Mouse (Mus musculus) CH12.LX (cell line): ENCODE measurements around the gene Cnpy1. TPM values are rescaled to one million over a fixed set of nuclear protein-coding genes. Genes with fewer than 3 reads are reported as not detected.

Source experiments
- DNase-seq: peaks from one replicate; pipeline ENCODE4 v3.0.0-alpha.2; 2013; ENCODE audit errors: extremely low read depth
- H3K27ac ChIP-seq: 2 replicates; pipeline ENCODE4 v1.5.1; 2012; ENCODE audit warnings: low read depth, mild to moderate bottlenecking, control low read depth, moderate library complexity; ENCODE audit not compliant: insufficient read depth
- H3K27me3 ChIP-seq: replicated peaks from 2 replicates; pipeline ENCODE3; 2012; ENCODE audit warnings: inconsistent platforms
- H3K36me3 ChIP-seq, 2 experiments: replicated peaks in 1 of 2; 2 replicates each; pipeline versions ENCODE3 to v1.6.1; 2012; ENCODE audit warnings: inconsistent platforms in 1 of 2, low read length in 1 of 2, mild to moderate bottlenecking in 1 of 2, mixed read lengths in 1 of 2, moderate library complexity in 1 of 2; ENCODE audit not compliant: control insufficient read depth in 1 of 2, insufficient read depth in 1 of 2
- H3K4me1 ChIP-seq, 2 experiments: 2 replicates each; pipeline ENCODE4 v1.6.1; 2012; ENCODE audit warnings: inconsistent platforms in 1 of 2, moderate library complexity in 1 of 2; ENCODE audit not compliant: insufficient read depth in 2 of 2, control insufficient read depth in 1 of 2
- H3K4me2 ChIP-seq: 2 replicates; pipeline ENCODE4 v1.6.1; 2012; ENCODE audit warnings: low read depth, mild to moderate bottlenecking, control low read depth; ENCODE audit not compliant: poor library complexity, insufficient read depth, severe bottlenecking
- H3K4me3 ChIP-seq, 3 experiments: fragments of 150-350 bp in 1 of 3; sonication (generic) in 1 of 3; replicated peaks in 1 of 3; 2 replicates each; pipeline versions ENCODE3 to v1.5.1; 2011 to 2012; ENCODE audit warnings: low read depth in 2 of 3, low read length in 2 of 3, mild to moderate bottlenecking in 2 of 3, moderate library complexity in 2 of 3, control low read depth in 1 of 3, improper control_type of control experiment in 1 of 3, inconsistent platforms in 1 of 3, mixed read lengths in 1 of 3; ENCODE audit not compliant: poor library complexity in 1 of 3
- H3K79me2 ChIP-seq: replicated peaks from 2 replicates; pipeline ENCODE4 v1.6.1; 2012; ENCODE audit warnings: mild to moderate bottlenecking, moderate library complexity; ENCODE audit not compliant: control insufficient read depth, poor library complexity, insufficient read depth, severe bottlenecking; ENCODE audit errors: extremely low read depth
- H3K9ac ChIP-seq: 2 replicates; pipeline ENCODE4 v1.6.1; 2012; ENCODE audit warnings: low read depth, mild to moderate bottlenecking, control low read depth, moderate library complexity; ENCODE audit not compliant: insufficient read depth
- H3K9me3 ChIP-seq: replicated peaks from 2 replicates; pipeline ENCODE3; 2012; ENCODE audit warnings: low read length, inconsistent platforms, mixed read lengths
- BHLHE40 ChIP-seq: IDR thresholded peaks from 2 replicates; pipeline ENCODE4 v1.6.1; 2011; ENCODE audit warnings: mild to moderate bottlenecking, low read depth, low read length, improper control_type of control experiment
- CHD1 ChIP-seq: IDR thresholded peaks from 2 replicates; pipeline ENCODE4 v1.6.1; 2012; ENCODE audit warnings: low read depth, low read length, improper control_type of control experiment, inconsistent platforms
- CHD2 ChIP-seq: IDR thresholded peaks from 2 replicates; pipeline ENCODE4 v1.6.1; 2011; ENCODE audit warnings: low read length, improper control_type of control experiment
- CTCF ChIP-seq, 2 experiments: IDR thresholded peaks in 1 of 2; conservative IDR thresholded peaks in 1 of 2; 2 replicates each; pipeline ENCODE4 v1.5.1; 2011 to 2012; ENCODE audit warnings: low read depth in 2 of 2, low read length in 2 of 2, improper control_type of control experiment in 1 of 2, inconsistent platforms in 1 of 2, mild to moderate bottlenecking in 1 of 2, moderate library complexity in 1 of 2
- GABPA ChIP-seq: IDR thresholded peaks from 2 replicates; pipeline ENCODE4 v1.6.1; 2012; ENCODE audit warnings: low read depth, low read length, improper control_type of control experiment, inconsistent platforms; ENCODE audit not compliant: insufficient replicate concordance
- JUND ChIP-seq: conservative IDR thresholded peaks from 2 replicates; pipeline ENCODE4 v1.6.1; 2011; ENCODE audit warnings: low read depth, low read length, improper control_type of control experiment
- MXI1 ChIP-seq: IDR thresholded peaks from 2 replicates; pipeline ENCODE4 v1.6.1; 2011; ENCODE audit warnings: mild to moderate bottlenecking, low read depth, low read length, improper control_type of control experiment
- MYC ChIP-seq: IDR thresholded peaks from 2 replicates; pipeline ENCODE4 v1.6.1; 2011; ENCODE audit warnings: low read depth, mild to moderate bottlenecking, improper control_type of control experiment, low read length
- NRF1 ChIP-seq: IDR thresholded peaks from 2 replicates; pipeline ENCODE4 v1.6.1; 2014; ENCODE audit warnings: low read depth, mild to moderate bottlenecking, inconsistent platforms, low read length, improper control_type of control experiment, moderate library complexity
- SMC3 ChIP-seq: IDR thresholded peaks from 2 replicates; pipeline ENCODE4 v1.6.1; 2011; ENCODE audit warnings: low read depth, low read length, improper control_type of control experiment
- UBTF ChIP-seq: IDR thresholded peaks from 2 replicates; pipeline ENCODE4 v1.6.1; 2012; ENCODE audit warnings: low read depth, mild to moderate bottlenecking, inconsistent platforms, low read length, improper control_type of control experiment, moderate library complexity
- USF1 ChIP-seq: IDR thresholded peaks from 2 replicates; pipeline ENCODE4 v1.6.1; 2014; ENCODE audit warnings: low read depth, mild to moderate bottlenecking, inconsistent platforms, low read length, improper control_type of control experiment
- USF2 ChIP-seq: conservative IDR thresholded peaks from 2 replicates; pipeline ENCODE4 v1.6.1; 2011; ENCODE audit warnings: low read depth, low read length, improper control_type of control experiment
- ZKSCAN1 ChIP-seq: IDR thresholded peaks from 2 replicates; pipeline ENCODE4 v1.6.1; 2012; ENCODE audit warnings: low read depth, inconsistent platforms, low read length, improper control_type of control experiment, borderline replicate concordance
- ZMIZ1 ChIP-seq: IDR thresholded peaks from 2 replicates; pipeline ENCODE4 v1.6.1; 2012; ENCODE audit warnings: low read depth, mild to moderate bottlenecking, inconsistent platforms, low read length, improper control_type of control experiment
- dilution Hi-C: fragments of 300-500 bp; cut with MboI; formaldehyde crosslinking; loops from 2 replicates; pipeline ENCODE4 v1.14.3; 2020; ENCODE audit warnings: low sequenced_read_pairs; ENCODE audit not compliant: extremely low pct_unique_long_range_greater_than_20kb, extremely low pct_ligation_motif_present
- in situ Hi-C: fragments of 300-500 bp; cut with MboI; formaldehyde crosslinking; loops from 3 replicates; pipeline ENCODE4 v1.14.3; 2019; ENCODE audit warnings: low sequenced_read_pairs, low pct_ligation_motif_present, low pct_unique_long_range_greater_than_20kb, mixed read lengths
- polyA plus RNA-seq: library from polyadenylated mRNA; unstranded; fragments of >175 nt; gene quantifications from 2 replicates; pipeline ENCODE4 v1.2.1, GENCODE M21; 2012; ENCODE audit warnings: low read depth; ENCODE audit not compliant: insufficient read length
- total RNA-seq, 2 experiments: library from RNA; depleted of rRNA; stranded (reverse); fragments of 300-350 nt in 1 of 2; fragments of >200 nt in 1 of 2; gene quantifications; 2 replicates each; pipeline ENCODE4 v1.2.3; 2012 to 2014

Cnpy1 gene
- total and polyA plus RNA-seq, 3 experiments: 0.11 to 0.26 TPM; not detected in 1

DNA sequence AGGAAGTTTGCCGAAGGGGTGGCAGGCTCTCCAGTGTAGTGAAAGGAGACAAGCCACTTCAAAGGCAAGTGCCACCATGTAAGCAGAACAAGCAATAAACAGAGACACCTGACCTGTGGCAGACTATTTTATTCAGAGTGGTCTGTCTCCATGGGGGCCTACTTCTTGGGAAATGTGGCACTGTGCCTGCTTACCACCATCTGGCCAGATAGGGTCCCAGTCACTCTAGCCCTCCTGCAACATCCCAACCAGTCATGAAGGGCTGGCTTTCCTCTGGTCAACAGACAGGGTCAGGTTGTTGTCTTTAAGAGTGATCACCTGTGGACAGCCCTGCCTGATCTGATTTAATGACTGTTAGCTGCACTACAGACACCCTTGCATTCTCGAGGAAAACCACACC lies 50.1 kb downstream of the Cnpy1 start:
- TF ChIP-seq GABPA (no peak), USF1 (no peak), JUND (no peak)
- H3K27me3 ChIP-seq: peaks cover 7% of the 10 kb centered on the region

DNA sequence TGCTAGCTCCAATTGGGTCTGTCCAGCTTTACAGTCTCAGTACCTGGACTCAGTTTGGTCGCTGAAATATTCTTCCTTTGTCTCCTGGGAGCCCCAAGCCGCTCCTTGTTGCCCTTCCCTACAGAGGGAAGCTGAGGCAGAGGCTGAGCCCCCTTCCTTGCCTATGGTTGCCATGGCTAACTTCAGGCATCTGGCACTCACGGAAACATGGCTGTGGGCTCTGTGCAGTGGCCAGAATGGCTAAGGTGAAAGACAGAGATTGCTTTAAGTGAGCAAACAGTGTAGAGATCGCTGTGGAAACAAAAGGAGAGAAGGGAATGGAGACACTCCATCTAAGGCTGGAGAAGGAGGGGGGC lies 53.5 kb downstream of the Cnpy1 start:
- Histone ChIP-seq H3K27me3 (peaks cover 3% of the 10 kb centered on the region), H3K9me3 (no peaks in the 10 kb centered on the region), H3K9ac (no peak overlapping the region), H3K4me3 (no peak overlapping the region), H3K79me2 (no peaks in the 10 kb centered on the region), H3K4me2 (no peak overlapping the region), H3K36me3 (no peaks in the 10 kb centered on the region), H3K27ac (no peak overlapping the region), H3K4me1 (peaks cover 0 to 11% of the 10 kb centered on the region in 2 experiments; a peak in 2 of 4 replicates)
- in situ Hi-C loops: no loop called here
- dilution Hi-C loops: no loop called here
- no peak for TF ChIP-seq SMC3
- no peak for DNase-seq

More for the DNA sequence above, 50.1 kb downstream of the Cnpy1 start:
- no peaks in the 10 kb centered on the region for H3K79me2 ChIP-seq
- H3K36me3 ChIP-seq: no peaks in the 10 kb centered on the region
- no peak for DNase-seq
- no peak overlapping the region for H3K9ac ChIP-seq
- no peaks in the 10 kb centered on the region for H3K9me3 ChIP-seq
- peaks cover 0 to 9% of the 10 kb centered on the region in 2 experiments; a peak in 2 of 4 replicates for H3K4me1 ChIP-seq
- H3K4me2 ChIP-seq: no peak overlapping the region
- in situ Hi-C loops: no loop called here
- dilution Hi-C loops: no loop called here
- no peak overlapping the region for H3K4me3 ChIP-seq
- no peak overlapping the region for H3K27ac ChIP-seq

DNA sequence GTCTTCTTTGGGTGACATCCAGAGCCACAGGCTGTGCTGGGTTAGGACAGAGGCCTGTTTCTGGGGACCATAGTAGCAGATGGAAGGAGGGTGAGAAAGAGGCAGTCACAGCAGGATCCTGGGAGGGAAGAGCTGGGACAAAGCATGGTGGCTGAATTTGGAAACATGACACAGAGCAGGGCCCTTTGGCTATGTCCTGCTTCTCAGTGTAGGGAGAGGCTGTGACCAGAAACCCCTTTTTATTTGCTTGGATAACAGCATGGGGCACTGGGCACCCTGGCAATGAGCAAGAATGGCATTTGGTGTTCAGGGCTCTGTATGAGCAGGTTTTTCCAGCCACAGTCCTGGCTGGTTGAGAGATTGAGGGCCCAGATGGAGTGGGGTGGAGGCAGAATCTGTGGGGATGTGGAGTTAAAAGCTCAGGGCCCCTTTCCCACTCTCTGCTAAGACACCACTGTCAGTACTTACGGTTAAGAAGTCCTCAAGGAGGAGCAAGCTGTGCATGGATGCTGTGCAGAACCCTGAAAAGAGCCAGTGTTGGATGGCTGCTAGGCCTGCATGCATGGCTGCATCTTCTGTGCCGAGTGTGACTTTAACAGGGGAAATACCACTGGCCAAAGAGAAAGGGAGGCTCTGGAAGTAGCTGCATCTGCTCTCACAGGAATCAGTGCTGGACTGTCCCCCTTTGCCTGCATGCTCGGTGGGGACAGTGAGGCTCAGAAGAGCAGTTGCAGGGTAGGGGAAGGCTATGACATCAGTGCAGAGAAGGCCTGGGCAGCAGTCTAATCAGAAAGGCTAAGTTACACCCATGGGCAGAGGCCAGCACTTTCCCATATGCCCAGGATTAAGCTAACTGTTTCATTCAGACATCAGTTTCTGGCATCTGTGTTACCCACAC lies 54.2 kb downstream of the Cnpy1 start:
- Histone ChIP-seq H3K4me2 (no peak overlapping the region), H3K9ac (no peak overlapping the region), H3K4me1 (peaks cover 0 to 17% of the 10 kb centered on the region in 2 experiments; a peak in 2 of 4 replicates), H3K27me3 (peaks cover 3% of the 10 kb centered on the region), H3K79me2 (no peaks in the 10 kb centered on the region), H3K36me3 (no peaks in the 10 kb centered on the region), H3K9me3 (no peaks in the 10 kb centered on the region), H3K27ac (no peak overlapping the region), H3K4me3 (no peak overlapping the region)
- dilution Hi-C loops (no loop called here), in situ Hi-C loops (no loop called here)
- no peak for DNase-seq
- no peak for TF ChIP-seq CTCF (conservative IDR thresholded peaks at IDR 0.05 in 1 of 2, IDR thresholded peaks at IDR 0.05 in 1 of 2; ENCODE audit: low read depth in 2 of 2, low read length in 2 of 2)
- TF ChIP-seq MYC: no peak
- TF ChIP-seq SMC3: no peak
- TF ChIP-seq BHLHE40: no peak
- no peak for TF ChIP-seq UBTF
- no peak for TF ChIP-seq CHD2
- TF ChIP-seq CHD1: no peak
- TF ChIP-seq NRF1: no peak
- no peak for TF ChIP-seq ZMIZ1
- no peak for TF ChIP-seq ZKSCAN1
- no peak for TF ChIP-seq USF2
- TF ChIP-seq USF1: no peak
- no peak for TF ChIP-seq MXI1
